Mouse (Mus musculus) gastrocnemius, adult 18-20 months (tissue): ENCODE results near the gene Cpb2. TPM values are rescaled to one million over a fixed set of nuclear protein-coding genes. Genes with fewer than 3 reads are reported as not detected.

Experiments
- DNase-seq: peaks from one replicate; pipeline ENCODE4 v3.0.0; 2021; ENCODE audit warnings: low spot score
- long read RNA-seq, 2 experiments: library from polyadenylated mRNA; stranded (forward); transcript quantifications; one replicate each; pipeline ENCODE4 v2.0.0; 2021
- total RNA-seq, 2 experiments: library from RNA; stranded (reverse); gene quantifications; 2 replicates each; pipeline ENCODE4 v1.2.3; 2021

The Cpb2 gene
- total RNA-seq, result not detected
- long read RNA-seq, experiment 1, result 0 reads
- long read RNA-seq, experiment 2, result 0 reads

DNA sequence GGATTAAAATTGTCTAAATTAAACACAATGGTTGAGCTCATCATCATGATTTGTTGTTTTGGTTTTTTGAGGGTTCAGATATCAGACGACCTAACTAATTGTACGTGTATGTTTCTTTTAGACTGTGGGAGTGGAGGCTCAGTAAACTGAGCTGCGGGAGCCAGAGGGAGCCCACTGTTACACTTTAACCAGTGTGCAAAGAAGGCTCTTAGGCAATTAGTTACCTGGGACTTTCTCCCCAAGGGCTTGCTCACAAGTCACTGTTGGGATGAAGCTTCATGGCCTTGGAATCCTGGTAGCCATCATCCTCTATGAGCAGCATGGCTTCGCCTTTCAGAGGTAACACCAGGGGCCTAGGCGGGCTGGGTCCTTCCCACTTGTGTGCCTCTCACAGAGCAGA, at the start of gene Cpb2:
TSS of gene Cpb2 (plus strand) at position 201 of the 400 bp plus-strand sequence.
- no peak for DNase-seq

DNA sequence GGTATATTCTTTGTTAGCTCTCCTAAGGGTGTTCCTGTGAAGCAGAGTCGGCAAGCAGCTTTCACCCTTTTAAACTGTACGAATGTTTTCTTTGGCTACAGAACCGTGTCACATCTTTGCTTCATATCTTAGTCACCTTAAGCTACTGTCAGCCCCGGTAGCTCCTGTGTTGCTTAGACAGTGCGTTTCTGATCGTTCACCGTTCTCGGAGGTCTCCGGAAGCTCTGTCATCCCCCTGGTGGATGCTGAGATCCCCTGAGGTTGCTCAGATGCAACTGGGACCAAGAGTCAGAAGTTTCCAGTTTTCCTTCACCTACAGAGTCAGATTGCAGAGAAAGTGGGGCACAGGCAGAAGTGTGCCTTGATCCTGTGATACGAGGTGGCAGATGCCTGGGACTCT, 49.7 kb upstream of the Cpb2 start:
- no peak for DNase-seq

DNA sequence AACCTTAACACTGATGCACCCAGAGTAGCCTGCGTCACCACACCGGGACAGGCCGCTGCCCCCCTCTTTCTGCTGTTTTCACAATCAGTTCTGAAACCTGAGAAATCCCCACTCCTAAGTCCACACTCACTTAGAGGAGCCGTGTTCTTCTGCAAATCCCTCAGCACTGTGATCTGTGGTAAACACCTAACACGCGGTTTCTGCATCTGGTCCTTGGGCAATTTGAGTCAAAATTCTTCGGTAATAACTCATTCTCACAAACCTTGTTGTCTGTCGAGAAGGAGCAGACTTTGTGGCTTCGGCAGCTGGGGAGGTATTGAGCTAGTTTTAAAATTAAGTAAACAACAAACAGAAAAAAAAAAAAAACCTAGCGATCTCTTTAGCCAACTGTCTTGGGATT, 49.2 kb upstream of the Cpb2 start:
- no peak for DNase-seq

DNA sequence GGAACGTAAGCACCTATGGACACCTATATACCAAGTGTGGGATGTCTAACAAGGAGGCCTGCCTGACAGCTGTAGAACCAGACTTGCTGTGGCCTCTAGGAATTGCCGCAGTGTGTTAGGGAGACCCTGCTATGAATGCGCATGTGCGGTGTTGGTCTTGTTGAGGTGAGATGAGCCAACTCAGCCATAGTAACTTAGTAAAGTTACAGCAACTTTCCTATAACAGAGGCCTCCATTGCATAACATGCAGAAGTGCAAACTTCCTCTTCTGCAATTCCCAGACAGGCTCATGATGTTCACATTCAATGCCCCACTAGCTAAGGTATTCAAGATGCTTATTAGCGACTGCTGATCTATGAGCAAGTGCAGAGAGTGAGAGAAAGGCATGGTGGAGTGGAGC, 46.6 kb upstream of the Cpb2 start:
- DNase-seq, result no peak

DNA sequence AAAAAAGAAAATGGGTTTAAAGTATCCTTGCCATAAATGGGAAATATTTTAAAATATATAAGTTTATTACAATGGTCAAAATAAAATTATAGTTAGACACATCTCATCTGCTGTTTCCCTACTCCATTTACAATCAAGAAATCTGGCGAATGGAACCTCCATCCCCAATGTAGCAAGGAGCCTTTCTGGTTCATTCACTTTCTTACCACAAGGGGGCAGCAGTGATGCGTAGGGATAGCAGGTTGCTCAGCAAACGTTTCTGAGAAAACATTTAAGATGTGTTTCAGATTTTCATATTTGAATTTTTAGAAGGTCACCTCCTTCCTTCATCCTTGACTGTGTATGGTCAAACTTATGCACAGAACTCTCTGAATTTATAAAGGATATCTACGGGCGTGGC, 45.1 kb upstream of the Cpb2 start:
- peak; percentile 27 for DNase-seq

DNA sequence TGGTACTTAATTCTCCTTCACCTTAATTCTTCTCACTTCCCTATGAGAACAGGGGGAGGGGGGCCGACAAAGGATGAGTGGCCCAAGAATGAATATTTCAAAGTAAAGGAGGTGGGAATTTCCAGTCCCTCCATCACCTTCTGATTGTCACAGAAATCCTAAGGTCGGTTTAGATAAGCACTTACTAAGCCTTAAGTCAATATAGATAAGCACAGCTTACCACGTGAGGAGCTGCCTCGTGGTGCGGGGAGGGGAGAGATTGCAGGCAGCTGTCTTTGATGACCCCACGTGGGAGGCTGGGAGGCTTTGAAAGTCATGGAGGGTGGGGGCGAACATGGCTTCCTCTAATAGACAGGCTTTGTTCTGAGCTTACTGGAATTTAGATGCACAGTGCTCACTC, 44.4 kb upstream of the Cpb2 start:
- DNase-seq, result no peak

DNA sequence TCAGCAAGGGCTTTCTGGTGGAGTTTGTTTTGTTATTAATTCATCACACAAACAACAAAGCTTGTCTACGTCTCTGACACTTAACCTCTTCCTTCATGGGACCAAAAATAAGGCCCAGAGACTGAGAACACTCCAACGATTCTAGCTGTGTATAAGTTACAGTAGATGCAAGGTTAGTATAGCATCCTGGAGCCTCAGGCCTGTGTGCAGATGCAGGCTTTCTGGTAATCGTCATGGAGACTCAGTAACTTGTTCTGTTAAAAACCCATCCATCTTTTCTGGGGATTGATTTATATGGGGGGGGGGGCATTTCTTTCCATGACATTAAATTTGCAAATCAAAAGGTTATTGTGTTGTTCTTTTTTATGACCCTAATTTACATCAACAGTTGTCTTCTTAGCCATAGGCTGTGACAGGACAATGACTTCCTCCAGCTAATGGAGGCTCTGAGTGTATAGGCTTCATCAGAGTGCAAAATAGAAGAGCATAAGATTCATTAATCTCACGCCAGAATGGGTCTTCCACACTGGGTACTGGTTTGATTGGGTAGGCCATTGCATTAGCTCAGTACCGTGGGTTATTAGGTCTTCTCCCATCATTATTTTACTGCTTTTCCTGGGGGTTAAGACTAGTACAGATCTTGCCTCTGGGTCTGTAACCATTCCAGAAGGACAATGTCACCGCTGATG, 36.6 kb upstream of the Cpb2 start:
- DNase-seq, result no peak

DNA sequence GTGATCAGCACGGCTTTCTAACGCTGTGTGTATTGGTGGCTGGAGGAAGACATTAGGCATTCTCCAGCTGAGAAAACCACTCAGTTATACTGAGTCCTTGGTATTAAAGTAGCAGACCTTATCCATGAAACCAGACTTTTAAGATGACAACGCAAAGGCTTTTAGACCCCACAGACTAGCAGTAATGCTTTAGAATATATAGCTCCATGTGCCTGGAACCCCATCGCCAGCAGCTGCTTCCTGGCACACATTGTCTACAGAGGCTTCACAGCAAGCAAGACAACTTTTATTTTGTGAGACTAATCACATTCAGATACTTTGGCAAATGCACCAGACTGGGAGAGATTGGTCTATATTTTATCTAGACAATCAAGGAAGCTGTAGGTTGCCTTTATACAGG, 35.8 kb upstream of the Cpb2 start:
- no peak for DNase-seq

DNA sequence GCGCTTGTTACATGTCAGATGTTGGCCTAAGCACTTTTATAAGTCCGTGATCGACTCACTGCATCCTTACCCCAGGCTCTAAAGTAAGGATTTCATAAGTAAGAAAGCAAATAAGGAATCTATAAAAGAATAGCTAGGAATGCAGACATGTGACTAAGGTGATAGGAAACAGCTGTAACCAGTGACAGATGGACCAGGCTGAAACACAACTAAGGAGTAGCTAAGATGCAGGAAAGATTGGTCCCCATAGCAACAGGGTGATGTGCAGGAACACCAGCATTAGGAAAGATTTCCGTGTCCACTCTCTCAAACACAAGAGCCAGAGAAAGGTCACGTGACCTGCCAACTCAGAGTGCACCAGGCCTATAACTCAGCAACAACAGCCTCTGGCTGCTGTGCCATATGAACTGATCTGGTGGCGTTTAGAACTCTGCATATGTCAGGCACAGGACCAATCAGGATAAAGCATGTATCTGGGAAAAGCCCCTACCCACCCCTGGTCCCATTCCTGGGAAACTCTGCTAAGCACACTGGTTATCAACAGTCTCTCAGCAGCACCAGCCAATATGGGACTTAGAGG, 33.4 kb upstream of the Cpb2 start:
- no peak for DNase-seq

DNA sequence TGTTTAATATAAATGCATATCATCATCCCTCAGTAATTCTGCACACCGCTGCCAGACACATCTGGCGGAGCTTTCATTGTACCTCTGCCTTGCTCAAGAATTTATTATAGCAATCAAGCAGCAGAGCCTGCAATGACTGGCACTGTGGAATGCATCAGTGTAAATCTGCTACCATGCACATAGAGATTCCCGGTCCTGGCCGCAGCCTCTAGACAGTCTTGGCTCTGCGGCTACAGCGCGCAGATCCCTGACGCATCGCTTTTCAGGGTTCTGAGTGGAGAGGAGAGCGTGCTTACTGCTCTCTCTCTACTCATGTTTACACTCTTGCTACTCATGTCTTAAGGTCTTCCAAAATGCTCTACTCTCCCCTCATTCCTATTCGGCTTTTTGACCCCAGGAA, 28.3 kb upstream of the Cpb2 start:
- DNase-seq, result no peak

DNA sequence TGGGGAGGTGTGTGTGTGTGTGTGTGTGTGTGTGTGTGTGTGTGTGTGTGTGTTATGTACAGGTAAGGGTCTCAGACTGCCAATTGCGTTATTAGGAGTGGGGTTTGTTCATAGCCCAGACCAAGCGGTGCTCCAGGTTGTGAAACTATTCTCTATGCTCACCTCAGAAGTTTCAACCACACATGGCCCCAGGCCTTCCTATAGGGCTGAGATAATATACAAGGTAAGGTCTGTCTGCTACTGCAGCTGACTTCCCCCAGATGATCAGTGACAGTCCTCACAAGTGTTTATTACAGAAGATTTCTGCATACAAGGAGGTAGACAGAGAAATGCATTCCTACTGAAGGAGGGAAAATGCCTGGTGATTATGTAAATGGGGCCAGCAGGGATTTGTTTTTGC, 23.2 kb upstream of the Cpb2 start:
- DNase-seq, result no peak

DNA sequence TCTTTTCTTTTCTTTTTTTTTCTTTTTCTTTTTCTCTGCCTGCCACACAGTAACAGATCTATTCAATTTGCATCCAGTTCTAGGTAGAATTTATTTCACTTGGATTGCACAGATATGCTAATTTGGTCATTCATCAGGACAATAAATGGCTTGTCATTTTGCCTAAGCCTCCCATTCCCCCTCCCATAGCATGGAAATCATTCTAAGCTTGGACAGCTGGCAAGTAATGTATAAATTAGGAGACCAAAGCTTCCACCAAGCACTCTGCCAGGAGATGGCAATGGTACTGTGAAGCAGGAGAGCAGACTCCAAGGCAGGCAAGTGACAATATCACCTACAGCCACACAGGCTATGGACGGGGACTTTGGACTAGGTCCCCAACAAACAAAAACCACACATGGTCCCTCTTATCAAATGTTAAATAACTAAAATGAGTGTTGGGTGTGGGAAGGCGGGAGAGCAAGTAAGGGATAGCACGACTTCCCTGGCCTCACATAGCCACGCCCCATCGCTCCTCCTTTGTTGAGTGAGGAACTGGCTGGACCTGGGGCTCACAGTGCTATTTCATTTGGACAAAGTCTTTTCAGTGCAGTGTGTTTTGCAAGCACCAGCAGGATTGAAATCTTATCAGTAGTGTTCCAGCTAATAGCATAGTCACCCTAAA, 22.7 kb upstream of the Cpb2 start:
- no peak for DNase-seq

DNA sequence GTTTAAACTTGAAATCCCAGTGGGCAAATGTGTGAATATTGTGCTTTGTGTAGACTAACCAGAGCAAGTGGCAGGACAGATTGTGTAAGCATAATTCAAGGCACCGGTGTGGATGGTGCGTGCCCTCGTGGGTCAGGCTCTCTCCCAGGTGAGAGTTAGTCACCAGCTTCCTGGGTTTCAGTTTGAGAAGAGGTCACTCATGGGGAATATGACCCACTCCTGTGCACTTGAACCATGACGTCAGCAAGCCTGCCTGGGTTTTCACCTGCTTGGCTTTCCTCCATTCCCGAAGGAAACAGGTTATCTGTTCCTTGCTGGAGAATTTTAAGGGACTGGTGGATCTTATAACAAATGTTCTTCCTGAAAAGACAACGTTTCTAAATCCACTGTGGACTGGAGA, 19.7 kb upstream of the Cpb2 start:
- DNase-seq, result no peak

DNA sequence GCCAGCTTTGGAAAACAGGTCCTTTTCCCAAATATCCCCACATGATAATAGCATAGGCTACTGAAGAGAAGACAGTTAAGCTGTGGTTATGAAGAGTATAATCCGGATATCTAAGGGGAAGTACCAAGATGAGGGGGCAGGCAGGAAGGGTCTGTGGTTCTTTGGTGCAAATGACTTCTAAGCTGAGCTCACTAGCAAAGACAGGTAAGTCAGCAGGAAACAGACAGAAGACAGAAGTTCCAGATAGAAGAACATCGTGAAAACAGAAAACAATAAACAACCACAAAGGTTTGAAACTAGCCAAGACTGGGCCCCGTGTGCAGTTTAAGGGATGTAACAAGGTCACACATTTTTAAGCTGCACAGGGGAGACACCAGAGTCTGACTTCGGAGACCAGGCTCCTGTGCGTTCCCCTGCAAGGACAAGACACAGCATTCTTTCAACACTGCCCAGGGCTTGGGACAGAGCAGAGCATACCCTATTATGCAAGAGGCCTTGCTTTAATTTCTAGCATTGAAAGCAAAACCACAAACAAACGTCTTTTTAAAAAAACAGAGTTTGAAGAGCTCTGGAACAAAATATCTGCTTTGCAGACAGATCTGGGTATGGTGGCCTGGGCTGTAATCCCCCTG, 14.5 kb upstream of the Cpb2 start:
- DNase-seq, result no peak

DNA sequence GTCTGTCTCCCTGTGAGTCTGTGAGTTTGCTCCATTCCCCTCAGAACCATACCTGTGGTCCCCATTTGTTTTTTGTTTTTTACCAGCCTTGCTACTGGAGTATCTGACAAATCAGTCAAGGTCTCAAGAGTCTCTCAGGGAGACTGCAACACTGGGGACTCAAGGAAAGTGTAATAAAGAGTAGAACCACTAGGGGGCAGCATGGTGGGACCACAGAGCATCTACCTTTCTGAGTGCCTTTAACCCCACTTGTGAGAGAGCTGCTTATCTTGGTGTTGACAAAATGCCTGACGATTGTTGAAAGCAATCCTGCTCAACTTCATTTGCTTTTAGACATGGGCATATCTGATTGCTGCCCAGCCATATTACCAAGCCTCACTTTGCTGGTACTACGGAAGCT, 12.3 kb upstream of the Cpb2 start:
- DNase-seq, result peak; percentile 21

DNA sequence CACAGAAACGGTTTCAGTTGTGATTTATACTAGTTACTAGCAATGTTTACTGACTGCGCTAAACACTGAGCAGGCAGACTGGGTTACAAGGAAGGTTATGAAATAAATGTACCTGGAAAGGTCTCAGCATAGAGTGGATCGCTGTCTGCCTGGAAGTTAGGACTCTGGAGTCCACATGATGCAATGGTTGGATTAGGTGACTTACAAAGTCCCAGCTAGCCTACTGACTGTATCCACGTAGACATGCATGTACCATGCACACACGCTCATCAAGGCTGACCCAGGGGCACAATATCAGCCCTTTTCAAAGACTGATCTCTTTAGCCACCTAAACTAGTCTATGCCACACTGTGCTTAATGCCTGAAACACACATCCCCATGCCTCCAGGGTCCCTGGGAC, 9.0 kb upstream of the Cpb2 start:
- DNase-seq, result no peak

DNA sequence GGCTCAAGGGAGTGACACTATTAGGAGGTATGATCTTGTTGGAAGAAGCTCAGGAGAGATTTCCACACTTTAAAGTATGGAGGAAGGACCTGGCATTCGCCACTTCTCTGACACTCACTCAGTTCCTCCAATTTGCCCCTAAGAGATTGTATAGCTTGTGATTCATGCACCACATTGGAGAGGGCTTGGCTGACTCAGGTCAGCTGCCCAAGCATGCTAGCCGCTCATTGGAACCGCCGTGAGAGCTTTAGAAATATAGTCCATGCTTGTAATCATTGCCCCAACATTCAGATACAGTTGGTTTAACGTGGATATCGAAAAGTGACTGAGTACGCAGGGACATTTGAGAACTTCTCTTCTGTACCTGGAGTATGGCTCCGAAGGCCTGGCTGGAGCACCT, 6.5 kb upstream of the Cpb2 start:
- no peak for DNase-seq

DNA sequence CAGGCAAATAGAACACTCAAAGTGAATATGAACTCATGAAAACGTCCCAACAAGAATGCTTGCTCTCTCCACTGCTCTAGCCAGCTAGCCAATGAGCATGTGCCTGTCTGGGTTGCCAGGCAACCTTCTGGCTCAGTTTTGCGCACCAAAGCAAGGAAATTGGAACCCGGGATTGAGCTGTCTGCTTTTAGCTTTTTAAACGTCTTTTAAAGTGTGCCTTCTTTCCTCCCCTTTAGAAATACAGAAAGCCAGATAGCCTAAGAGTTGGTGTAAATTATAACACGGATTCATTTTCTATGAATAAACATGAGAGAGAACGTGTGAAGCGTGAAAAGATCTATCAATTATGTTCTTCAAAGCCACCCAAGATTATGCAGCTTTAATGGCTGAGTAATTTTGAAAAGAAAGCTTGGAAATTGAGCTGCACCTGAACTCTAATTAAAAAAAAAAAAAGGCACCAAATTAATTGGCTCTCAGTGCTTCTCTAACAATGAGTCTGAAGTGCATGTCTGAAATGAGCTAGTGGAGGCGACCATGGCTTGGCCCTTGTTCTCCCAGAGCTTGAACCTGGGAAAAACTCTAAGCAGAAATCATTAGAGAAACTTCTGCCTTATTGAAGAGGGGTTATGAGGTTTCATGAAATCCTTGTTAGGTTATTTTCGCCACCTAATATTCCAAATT, 6.0 kb upstream of the Cpb2 start:
- DNase-seq, result no peak

DNA sequence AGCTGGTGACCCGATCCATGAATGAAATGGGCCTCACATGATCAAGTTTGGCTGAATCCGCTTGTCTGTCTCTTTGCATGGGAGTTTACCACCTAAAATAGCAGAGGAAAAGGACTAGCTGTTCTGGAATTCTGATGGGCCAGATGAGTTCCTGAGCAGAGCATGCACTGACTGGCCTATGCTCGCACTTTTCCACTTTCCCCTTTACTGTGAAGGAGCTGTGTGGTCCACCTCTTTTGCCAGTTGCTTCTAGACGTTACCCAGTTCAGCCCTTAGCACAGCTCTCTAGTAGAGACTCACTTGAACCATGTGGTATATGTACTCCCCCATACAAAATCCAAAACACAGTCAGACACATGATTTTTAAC, 5.5 kb upstream of the Cpb2 start:
- DNase-seq, result no peak

DNA sequence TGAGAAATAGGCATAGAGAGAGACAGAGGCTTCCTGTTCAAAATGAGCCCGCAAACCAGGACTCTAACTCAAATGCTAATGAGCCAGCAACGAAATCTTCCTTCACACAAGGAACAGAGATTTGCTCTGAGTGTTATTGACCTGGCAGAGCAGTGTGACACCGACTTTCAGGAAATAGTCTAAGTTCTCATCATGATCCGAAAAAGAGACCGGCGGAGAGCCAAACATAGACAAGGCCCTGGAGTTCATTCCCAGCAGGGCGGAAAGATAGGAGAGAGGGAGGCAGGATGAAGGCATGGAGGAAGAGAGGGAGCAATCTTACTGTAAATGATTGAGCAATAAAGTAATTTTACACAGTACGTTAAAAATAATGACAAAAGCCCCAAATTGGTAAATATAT, 5.0 kb upstream of the Cpb2 start:
- DNase-seq, result no peak

DNA sequence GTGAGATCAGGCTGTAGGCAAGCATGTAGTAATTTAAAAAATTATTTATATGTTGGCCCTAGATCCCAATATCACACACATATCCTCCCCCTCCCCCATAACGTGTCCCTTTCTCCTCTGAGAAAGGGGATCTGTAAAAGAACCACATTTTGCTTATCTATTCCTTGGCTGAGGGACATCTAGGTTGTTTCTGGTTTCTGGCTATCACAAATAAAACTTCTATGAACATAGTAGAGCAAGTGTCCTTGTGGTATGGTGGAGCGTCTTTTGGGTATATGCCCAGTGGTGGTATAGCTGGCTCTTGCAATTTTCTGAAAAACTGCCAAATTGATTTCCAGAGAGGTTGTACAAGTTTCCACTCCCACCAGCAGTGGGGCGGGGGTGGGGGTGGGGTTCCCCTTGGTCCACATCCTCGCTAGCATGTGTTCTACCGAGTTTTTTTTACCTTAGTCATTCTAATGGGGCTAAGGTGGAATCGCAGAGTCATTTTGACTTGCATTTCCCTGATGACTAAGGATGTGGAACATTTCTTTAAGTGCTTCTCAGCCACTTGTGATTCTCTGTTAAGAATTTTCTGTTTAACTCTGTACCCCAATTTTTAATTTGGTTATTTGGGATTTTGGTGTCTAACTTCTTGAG, 3.9 kb upstream of the Cpb2 start:
- DNase-seq, result no peak
